Mouse (Mus musculus) naive thymus-derived CD4-positive, alpha-beta T cell, adult 2 months (primary cell): ENCODE measurements around the gene Timm22.

Experiments
- DNase-seq: peaks from one replicate; pipeline ENCODE4 v3.0.0-alpha.2; 2011; ENCODE audit warnings: low read depth

Timm22 gene

GRCm38 (mm10) chr11:76388711-76389110 is 18.0 kb upstream of the Timm22 start:
- no peak for DNase-seq

DNA sequence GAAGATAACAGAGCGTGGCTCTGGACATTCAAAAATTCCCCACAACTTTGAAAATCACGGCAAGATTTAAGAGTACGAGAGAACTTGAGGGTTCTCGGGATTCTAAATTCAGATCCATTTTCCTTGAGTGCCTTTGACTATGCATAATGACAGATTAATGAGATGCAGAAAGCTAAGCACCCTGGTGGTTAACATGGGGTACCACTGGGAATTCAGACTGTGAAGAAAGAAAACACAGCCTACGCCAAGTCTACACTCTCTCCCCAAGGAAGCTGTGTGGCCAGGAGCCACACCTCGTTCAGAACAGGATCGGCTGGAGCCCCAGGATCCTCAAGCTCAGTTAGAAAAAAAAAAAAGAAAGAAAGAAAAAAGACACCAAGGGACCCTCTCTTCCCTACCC is 14.2 kb upstream of the Timm22 start:
- DNase-seq = no peak

- DNase-seq = no peak
Measured at GRCm38 (mm10) chr11:76392996-76393395, 13.8 kb upstream of the Timm22 start.

DNA sequence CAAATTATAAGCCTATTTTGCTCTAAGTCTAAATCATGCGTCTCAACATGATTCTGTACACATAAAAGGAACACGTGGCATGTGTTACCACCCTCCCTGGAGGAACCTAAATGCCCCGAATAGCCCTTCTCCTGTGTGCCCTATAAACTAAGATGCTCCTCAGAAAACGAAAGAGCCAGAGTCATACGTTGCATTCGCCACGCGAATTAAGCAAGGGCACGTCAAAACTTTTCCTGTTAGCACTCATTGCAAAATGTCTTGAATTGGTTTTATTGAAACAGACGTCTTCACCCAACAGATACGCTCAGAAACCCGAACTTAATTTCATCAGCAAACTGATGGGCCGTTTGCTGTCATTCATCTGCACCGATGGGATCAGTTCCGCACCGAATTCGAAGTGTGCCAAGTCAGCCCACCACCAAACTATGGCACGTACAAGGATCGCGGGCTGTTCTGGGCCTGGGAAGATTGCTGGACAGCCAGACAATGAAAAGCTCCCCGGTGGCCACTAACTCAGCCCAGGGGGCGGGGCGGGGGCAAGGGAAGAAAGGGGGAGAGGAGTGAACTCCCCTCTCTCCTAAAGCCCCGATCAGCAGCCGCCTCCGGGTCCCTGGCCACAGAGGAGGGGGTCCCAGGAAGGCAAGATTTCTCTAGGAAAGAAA is 9.0 kb upstream of the Timm22 start:
- peak; percentile 55 for DNase-seq

DNA sequence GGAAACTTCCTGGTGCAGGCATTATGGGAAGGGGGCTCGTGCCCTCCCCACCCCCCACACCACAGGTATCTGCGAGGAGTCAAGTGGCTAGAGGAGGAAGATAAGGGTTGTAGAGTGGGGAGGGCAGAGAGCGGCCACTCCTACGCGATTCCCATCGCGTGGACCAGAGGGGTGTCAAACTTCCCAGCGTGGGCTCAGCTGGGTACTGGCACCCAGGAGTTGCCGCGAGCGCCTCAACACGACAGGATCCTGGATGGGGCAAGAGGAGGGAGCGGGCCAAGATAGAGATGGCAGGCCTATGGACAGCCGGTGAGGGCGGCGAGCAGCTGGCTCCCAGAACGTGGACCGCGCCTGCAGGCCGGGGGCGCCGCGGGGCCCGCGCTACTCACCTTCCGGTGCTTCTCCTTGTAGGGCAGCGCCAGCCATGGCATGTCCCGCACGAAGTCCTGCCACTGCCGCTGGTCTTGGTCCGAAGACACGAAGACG is 8.4 kb upstream of the Timm22 start:
- DNase-seq = no peak

DNA sequence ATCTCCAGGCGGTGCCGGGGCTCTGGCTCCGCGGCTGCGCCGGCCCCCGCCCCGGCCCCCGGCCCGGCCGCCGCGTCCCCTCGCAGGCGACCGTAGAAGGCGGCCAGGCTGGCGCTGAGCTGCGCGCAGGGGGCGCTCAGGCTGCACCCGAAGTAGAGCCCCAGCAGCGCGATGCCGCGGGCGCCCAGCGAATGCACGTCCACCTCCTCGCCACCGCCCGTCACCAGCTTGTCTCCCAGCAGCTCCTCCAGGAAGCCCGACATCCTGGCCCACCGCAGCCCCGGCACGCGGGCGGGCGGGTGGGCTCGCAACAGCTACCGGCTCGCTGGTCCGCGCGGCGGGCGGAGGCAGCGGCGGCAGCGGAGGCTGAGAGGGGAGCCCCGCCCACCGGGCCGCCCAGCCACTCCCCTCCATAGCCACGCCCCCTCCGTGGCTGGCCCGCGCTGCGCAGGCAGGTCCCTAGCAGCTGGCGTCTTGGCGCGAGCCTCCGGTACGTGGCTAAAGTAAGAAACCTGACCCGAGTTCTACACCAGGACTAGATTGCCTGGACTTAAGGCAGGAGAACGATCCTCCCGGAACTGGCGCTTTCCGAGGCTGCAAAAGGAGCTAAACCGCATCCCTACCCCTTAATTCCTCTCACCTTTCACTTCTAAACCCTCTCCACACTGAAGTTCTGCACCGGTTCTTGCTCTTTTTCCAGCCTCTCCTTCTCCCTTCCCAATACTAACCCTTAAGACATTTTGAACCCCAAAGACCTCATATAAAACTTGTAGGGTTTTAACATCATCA is 7.8 kb upstream of the Timm22 start, which contains the start of gene Nxn:
Nxn (minus strand) TSS at position 343 of the 789 bp plus-strand sequence.
- peak; percentile 93 for DNase-seq

GRCm38 (mm10) chr11:76399587-76400330 is 7.0 kb upstream of the Timm22 start:
- peak; percentile 60 for DNase-seq

DNA sequence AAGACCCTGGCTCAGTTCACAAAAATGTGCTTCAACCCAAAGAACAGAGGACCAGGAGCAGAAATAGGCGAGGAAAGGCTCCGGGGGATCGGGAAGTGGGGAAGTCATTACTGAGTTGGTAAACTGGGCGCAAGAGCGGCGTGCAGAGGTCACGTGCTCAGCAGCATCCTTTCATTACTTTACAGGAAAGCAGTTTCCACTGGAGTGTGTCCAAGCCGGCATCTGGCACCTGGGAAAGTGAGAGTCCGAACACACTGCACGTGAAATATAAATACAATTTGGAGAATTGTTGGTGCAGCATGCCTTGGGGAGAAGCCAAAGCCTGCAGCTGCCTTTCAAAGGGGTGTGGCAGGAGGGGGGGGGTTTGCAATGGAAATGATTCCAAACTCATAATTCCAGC is 5.4 kb upstream of the Timm22 start:
- DNase-seq = no peak

- no peak for DNase-seq
Measured at GRCm38 (mm10) chr11:76405113-76405512, 1.6 kb upstream of the Timm22 start.

DNA sequence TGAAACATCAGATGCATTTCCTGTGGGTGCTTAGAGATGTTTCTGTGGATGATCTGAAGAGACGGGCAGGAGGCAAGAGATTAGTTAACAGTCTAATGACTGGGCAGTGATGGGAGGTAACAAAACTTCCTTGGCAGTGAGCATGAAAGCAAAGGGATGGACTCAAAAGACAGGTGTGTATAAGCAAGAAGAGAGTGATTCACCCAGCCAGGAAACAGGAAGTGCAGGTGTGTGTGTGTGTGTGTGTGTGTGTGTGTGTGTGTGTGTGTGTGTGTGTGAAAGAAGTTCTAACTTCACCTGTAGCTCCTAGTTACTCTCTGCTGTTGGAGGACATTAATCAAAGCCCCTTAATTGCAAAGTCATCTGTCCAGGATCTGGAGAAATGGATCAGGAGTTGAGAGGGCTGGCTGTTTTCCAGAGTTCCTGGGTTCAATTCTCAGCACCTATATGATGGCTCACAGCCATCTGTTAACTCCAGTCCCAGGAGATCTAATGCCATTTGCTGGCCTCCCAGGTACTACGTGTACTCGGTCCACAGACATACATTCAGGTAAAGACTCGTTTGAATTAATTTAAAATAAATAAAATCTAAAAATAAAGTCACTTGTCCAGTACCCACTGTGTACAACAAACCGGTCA is 1.0 kb upstream of the Timm22 start:
- DNase-seq = peak; percentile 79

DNA sequence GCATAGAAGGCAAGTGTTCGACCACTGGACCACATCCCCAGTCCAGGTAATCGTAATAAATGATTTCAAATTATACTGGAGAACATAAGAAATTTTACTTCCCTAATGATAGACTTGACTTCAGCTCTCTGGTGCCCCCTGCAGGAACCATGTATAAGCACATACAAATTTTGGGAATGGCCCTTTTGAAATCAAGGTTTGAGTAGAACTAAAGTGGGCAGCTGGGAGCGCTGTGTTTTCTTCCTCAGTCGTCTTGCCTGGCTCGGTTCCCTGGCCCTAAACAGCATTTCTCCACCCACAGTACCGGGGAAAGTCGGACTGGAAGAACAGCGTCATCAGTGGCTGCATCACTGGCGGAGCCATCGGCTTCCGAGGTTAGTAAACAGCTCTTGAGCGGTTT is 4.1 kb downstream of the Timm22 start:
- peak; percentile 84 for DNase-seq

- DNase-seq = no peak
Measured at GRCm38 (mm10) chr11:76413202-76413601, 6.5 kb downstream of the Timm22 start.

DNA sequence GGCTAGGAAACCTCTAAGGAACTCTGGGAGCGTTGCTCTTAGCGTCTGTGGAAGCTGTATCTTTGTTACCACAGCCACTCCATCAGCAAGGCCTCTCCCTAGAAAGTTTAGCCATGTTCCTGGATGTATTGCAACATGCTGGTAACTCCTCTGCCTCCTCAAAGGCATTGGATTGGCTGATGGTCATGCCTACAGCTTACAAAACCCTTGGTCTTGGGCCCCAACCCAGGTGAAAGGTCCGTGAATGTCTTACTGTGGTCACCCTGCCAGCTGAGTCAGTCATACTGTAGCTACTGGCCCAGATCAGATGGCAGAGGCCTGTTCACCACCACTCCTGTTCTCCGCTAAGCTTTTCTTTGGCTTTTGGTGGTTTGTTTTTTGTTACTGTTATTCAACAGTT is 8.2 kb downstream of the Timm22 start:
- DNase-seq = no peak

GRCm38 (mm10) chr11:76415985-76416384 is 9.2 kb downstream of the Timm22 start:
- DNase-seq = no peak

DNA sequence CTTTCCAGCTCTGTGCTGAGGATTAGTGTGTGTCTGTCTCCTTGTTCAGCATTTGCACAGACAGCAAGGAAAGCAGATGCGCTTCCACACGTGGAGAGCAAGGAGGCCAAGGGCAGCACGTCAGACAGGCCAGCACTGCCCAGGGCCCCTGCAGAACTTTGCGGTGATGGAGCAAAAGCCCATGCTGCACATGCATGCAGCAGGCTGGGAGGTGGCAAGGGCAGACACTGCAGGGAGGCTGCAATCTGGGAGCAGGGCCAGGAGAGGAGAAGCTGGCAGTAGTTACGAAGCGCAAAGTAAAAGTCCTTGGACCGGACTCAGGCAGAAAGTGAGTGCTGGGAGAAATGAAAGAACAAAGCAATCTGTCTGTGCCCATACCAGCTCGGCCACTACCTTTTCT is 11.7 kb downstream of the Timm22 start:
- no peak for DNase-seq

- no peak for DNase-seq
Measured at GRCm38 (mm10) chr11:76419179-76419578, 12.4 kb downstream of the Timm22 start.

- DNase-seq = no peak
Measured at GRCm38 (mm10) chr11:76420896-76421295, 14.1 kb downstream of the Timm22 start.

- no peak for DNase-seq
Measured at GRCm38 (mm10) chr11:76425749-76426148, 19.0 kb downstream of the Timm22 start.

DNA sequence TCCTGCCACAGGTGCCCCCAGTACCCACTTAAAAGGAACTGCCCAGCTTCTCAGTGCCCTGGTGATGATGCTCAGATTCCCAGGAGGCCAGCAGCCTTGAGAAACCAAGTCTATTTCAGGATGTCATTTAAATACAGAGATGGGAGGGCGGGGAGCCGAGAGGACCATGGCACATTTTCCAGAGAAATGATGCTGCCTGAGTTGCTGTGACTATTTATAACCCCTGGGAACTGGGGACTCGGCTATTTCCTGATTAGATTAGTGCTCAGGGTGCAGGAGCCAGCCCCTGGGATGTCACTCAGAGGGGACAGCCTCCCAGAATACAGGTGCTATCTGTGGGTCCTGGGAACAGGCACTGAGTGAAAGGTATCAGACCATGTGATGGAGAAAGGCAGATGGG is 21.0 kb downstream of the Timm22 start:
- DNase-seq = no peak

GRCm38 (mm10) chr11:76429046-76429445 is 22.3 kb downstream of the Timm22 start:
- peak; percentile 20 for DNase-seq

DNA sequence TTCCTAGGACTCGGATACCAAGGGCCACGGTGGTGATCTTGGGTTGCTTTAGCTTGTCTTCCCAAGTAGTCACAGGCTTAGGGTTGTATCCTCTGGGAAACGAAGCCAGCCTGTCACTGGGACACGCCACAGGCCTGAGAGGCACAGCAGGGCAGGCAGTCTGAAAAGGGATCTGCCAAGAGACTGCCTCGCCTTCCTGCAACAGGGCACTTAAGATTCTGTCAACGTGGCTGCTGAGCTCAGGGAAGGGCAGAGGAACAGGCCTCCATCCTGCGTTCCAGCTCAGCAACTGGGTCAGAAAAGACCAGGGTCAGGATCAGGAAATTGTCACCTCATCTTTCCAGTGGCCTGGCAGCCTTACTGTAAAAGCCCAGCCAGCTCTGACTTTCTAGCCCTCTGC is 22.8 kb downstream of the Timm22 start:
- no peak for DNase-seq

DNA sequence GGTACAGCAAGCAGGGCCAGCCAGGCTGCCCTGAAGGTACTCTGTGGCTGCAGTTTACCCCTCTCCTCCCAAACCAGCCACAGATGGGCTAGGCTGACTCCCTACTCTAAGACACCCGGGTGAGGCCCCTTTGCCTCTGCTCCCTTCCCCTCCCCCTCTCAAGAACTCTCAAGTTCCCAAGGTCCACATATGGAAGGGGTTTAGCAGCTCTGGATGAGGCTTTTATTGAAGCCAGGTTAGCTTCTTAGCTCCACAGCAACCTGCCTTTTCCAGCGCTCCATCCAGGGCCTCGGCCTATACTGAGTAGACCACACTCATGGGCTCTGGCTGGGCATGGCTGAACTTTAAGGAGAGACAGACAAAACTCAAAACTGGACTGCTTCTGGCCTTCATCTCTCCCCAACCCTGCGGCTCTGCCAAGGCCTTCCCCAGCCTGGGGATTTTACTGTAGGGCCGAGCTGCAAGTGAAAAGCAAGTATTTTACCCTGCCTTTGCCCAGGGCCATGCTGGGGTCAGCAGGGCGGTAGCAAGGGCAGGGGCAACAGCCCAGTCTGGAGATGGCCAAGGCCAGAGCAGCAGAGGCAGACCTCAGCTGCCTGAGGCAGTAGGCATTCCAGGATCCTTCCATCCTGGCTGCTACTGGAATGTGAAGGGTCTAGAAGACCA is 23.3 kb downstream of the Timm22 start:
- DNase-seq = no peak
